Mouse (Mus musculus): ENCODE results near the gene D2hgdh. TPM values are rescaled to one million over a fixed set of nuclear protein-coding genes. Genes with fewer than 3 reads are reported as not detected.
"Not testable (repeated sequence)": the region's sequence is repeated elsewhere in the genome, so short reads cannot be mapped to it uniquely, and the experiment has no call there.

Gene D2hgdh
- polyA plus RNA-seq, 1 experiment from 2014 or later, result 11.9 TPM

DNA sequence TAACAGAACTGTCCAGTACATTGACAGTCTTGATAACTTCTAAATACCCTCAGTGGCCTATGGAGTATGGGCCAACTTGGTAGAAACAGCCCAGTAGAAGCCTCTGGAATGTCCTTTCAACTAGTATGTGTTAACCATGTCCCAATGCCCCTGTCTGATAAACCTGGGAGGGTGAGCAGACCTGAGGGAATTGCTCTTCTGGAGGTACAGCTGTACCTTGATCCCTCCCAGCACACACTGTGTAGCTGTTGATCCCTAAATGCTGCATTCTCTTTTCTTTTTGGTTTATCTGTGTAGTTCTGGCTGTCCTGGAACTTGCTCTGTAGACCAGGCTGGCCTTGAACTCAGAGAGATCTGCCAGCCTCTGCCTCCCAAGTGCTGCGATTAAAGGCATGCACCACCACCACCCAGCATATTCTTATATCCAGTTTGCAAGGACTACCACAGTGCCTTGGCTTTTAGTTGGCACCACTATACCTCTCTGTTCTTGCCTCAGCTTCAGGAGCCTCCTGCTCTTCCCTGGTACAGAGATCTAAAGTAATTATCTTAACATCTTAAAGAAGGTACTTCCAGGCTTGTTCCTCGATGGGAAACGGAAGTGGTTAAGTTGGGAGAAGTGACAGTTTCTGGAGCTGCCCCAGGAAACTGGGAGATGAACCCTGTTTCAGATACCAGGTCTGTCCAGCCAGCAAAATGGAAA is 763 bp upstream of the D2hgdh start:
- no peak overlapping the region for H3K27ac ChIP-seq (ENCODE audit: low read depth, low read length)
- no peaks in the 10 kb centered on the region for H3K27me3 ChIP-seq (ENCODE audit: control insufficient read depth, insufficient read depth, low read length)
- 87% methylated on average over 3 of the region's 3 CpGs for WGBS
- no peak overlapping the region for H3K4me2 ChIP-seq (replicated peaks; ENCODE audit: low read depth, low read length)
- H3K36me3 ChIP-seq (ENCODE audit: control insufficient read depth, insufficient read depth, low read length), result peaks cover 5% of the 10 kb centered on the region; the same call in 1 of the 2 replicates
- H3K9ac ChIP-seq (ENCODE audit: low read depth, low read length), result 0 out of 2 replicates have a peak overlapping the region, but pooled peaks have one; percentile 62
- no peak for ATAC-seq (ENCODE audit: low FRiP score)
- H3K4me3 ChIP-seq (ENCODE audit: low read depth, low read length), result no peak overlapping the region
- H3K9me3 ChIP-seq (ENCODE audit: control insufficient read depth, low read length), result no peaks in the 10 kb centered on the region
- H3K4me1 ChIP-seq (replicated peaks; ENCODE audit: control insufficient read depth, insufficient read depth, low read length), result no peaks in the 10 kb centered on the region; the same call in 1 of the 2 replicates
- DNase-seq (ENCODE audit: low spot score), result no peak

- no peaks in the 10 kb centered on the region; the same call in 1 of the 2 replicates for H3K4me1 ChIP-seq (replicated peaks; ENCODE audit: control insufficient read depth, insufficient read depth, low read length)
- H3K4me3 ChIP-seq (ENCODE audit: low read depth, low read length), result peak overlapping the region; percentile 42
- H3K36me3 ChIP-seq (ENCODE audit: control insufficient read depth, insufficient read depth, low read length), result no peaks in the 10 kb centered on the region
- no peaks in the 10 kb centered on the region for H3K9me3 ChIP-seq (ENCODE audit: control insufficient read depth, low read length)
- peak; percentile 96 for ATAC-seq (ENCODE audit: low FRiP score)
- H3K4me2 ChIP-seq (replicated peaks; ENCODE audit: low read depth, low read length), result peak overlapping the region; percentile 63
- peak; percentile 93 for DNase-seq (ENCODE audit: low spot score)
- H3K27me3 ChIP-seq (ENCODE audit: control insufficient read depth, insufficient read depth, low read length), result no peaks in the 10 kb centered on the region
- H3K27ac ChIP-seq (ENCODE audit: low read depth, low read length), result peak overlapping the region; percentile 87
- 1% methylated on average over 30 of the region's 30 CpGs for WGBS
- H3K9ac ChIP-seq (ENCODE audit: low read depth, low read length), result peak overlapping the region; percentile 62
Observed at GRCm38 (mm10) chr1:93825105-93825674, 481 bp downstream of the D2hgdh start.

DNA sequence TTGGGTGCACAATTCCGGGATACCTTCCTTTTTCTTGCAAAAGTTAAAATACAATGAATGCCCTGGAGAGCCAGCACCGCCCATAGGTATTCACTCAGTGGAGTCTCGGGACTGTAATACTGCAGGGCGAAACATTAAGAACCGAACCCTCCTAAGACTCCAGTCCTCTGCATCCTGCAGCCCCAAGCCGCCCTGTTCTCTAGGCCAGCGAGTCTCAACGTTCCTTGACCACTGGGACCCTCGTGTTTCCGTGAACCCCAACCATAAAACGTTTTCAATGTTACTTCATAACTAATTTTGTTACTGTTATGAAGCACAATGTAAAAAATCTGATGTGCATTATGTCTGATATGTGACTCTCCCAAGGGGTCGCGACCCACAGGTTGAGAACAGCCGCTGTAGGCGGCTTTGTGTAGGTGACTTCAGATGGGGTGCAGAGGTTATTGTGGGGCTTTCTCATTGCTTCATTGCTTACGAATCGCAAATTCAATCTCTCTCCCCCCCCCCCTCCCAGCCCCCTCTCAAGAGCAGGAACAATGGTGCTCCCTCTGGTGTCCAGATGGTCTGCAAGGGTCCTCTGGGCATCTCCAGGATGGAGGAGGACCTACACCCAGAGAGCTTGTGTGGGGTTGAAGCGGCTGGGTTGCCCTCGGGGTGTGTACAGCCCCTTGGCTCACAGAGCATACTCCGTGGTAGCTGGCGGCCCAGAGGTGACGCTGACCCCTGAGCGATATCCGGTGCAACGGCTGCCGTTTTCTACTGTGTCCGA is 1.2 kb downstream of the D2hgdh start:
- peak; percentile 42 for DNase-seq (ENCODE audit: low spot score)
- whole genome bisulfite sequencing, result 40% methylated on average over 27 of the region's 27 CpGs

GRCm38 (mm10) chr1:93826540-93826835 is 1.8 kb downstream of the D2hgdh start:
- Histone ChIP-seq H3K36me3 (ENCODE audit: control insufficient read depth, insufficient read depth, low read length) (no peaks in the 10 kb centered on the region), H3K4me1 (replicated peaks; ENCODE audit: control insufficient read depth, insufficient read depth, low read length) (no peaks in the 10 kb centered on the region; the same call in 1 of the 2 replicates), H3K9ac (ENCODE audit: low read depth, low read length) (no peak overlapping the region), H3K27me3 (ENCODE audit: control insufficient read depth, insufficient read depth, low read length) (no peaks in the 10 kb centered on the region), H3K4me2 (replicated peaks; ENCODE audit: low read depth, low read length) (no peak overlapping the region; the same call in 1 of the 2 replicates), H3K4me3 (ENCODE audit: low read depth, low read length) (no peak overlapping the region), H3K9me3 (ENCODE audit: control insufficient read depth, low read length) (no peaks in the 10 kb centered on the region), H3K27ac (ENCODE audit: low read depth, low read length) (no peak overlapping the region)
- DNase-seq (ENCODE audit: low spot score) (no peak), ATAC-seq (ENCODE audit: low FRiP score) (no peak)
- WGBS, result 96% methylated on average over 9 of the region's 9 CpGs

More for the DNA sequence above, 1.2 kb downstream of the D2hgdh start:
- peak overlapping the region; percentile 42 for H3K4me3 ChIP-seq (ENCODE audit: low read depth, low read length)
- H3K36me3 ChIP-seq (ENCODE audit: control insufficient read depth, insufficient read depth, low read length), result no peaks in the 10 kb centered on the region
- H3K27ac ChIP-seq (ENCODE audit: low read depth, low read length), result peak overlapping the region; percentile 87
- H3K27me3 ChIP-seq (ENCODE audit: control insufficient read depth, insufficient read depth, low read length), result no peaks in the 10 kb centered on the region
- H3K4me1 ChIP-seq (replicated peaks; ENCODE audit: control insufficient read depth, insufficient read depth, low read length), result no peaks in the 10 kb centered on the region; the same call in 1 of the 2 replicates
- ATAC-seq (ENCODE audit: low FRiP score), result peak; percentile 49
- H3K9ac ChIP-seq (ENCODE audit: low read depth, low read length), result peak overlapping the region; percentile 62
- H3K4me2 ChIP-seq (replicated peaks; ENCODE audit: low read depth, low read length), result peak overlapping the region; percentile 63
- H3K9me3 ChIP-seq (ENCODE audit: control insufficient read depth, low read length), result no peaks in the 10 kb centered on the region

DNA sequence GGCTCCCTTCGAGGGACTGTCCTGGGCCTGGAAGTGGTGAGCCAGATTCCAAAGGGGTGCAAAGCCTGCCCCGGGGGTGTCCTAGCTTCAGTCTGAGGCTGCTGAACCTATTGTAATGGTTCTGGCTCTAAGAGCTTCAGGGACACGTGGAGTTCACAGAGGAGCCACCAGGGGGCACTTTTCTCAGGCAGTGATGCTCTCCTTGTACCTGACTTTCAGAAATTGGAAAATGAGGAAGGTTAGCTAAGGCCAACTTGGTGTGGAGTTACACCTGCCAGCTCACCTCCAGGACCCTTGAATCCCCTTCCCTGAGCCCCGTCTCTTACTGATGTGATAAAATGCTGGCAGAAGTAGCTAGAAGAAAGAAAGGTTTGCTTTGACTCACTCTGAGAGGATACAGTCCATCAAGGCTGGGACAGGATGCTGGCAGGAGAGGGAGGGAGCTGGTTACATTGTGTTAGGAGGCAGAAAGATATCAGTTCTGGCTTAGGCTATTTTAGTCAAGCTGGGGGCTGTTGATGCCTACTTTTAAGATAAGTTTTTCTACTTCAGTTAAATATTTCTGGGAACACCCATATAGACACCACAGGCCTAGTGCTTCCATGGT is 8.1 kb downstream of the D2hgdh start:
- peak; percentile 26; the same call in 1 of the 2 replicates for ATAC-seq (ENCODE audit: low FRiP score)
- H3K27me3 ChIP-seq (ENCODE audit: control insufficient read depth, insufficient read depth, low read length); H3K36me3 ChIP-seq (ENCODE audit: control insufficient read depth, insufficient read depth, low read length); H3K9ac ChIP-seq (ENCODE audit: low read depth, low read length); H3K9me3 ChIP-seq (ENCODE audit: control insufficient read depth, low read length); H3K27ac ChIP-seq (ENCODE audit: low read depth, low read length); H3K4me2 ChIP-seq (replicated peaks; ENCODE audit: low read depth, low read length); H3K4me1 ChIP-seq (replicated peaks; ENCODE audit: control insufficient read depth, insufficient read depth, low read length); H3K4me3 ChIP-seq (ENCODE audit: low read depth, low read length): not testable (repeated sequence)
- DNase-seq (ENCODE audit: low spot score), result peak; percentile 3
- WGBS, result 94% methylated on average over 1 of the region's 4 CpGs

DNA sequence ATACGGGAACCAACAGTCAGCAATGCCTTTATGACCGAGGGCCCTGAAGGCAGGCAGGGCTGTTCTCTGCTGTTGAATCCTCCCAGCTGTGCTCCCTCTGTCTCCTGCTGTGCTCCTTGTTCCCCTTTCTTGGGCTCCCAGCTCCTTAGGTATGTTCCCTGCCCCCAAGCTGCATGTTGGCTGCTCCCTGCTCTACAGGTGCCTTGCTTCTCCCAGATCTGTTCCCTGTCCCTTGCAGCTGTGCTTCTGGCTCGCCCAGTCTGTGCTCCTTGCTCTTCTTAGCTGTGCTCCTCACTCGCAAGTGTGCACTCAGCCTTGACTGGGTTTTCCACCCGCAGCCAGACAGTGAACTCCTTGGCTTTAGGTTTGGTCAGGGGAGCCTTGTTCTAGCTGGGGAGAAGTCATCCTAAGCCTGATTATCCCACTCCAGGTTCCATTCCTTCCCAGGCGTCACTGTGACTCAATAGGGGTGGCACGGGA is 10.0 kb downstream of the D2hgdh start:
- Histone ChIP-seq H3K4me2 (replicated peaks; ENCODE audit: low read depth, low read length) (no peak overlapping the region), H3K36me3 (ENCODE audit: control insufficient read depth, insufficient read depth, low read length) (no peaks in the 10 kb centered on the region), H3K27me3 (ENCODE audit: control insufficient read depth, insufficient read depth, low read length) (no peaks in the 10 kb centered on the region), H3K9ac (ENCODE audit: low read depth, low read length) (no peak overlapping the region), H3K9me3 (ENCODE audit: control insufficient read depth, low read length) (no peaks in the 10 kb centered on the region), H3K4me3 (ENCODE audit: low read depth, low read length) (no peak overlapping the region), H3K27ac (ENCODE audit: low read depth, low read length) (no peak overlapping the region), H3K4me1 (replicated peaks; ENCODE audit: control insufficient read depth, insufficient read depth, low read length) (no peaks in the 10 kb centered on the region)
- no peak for ATAC-seq (ENCODE audit: low FRiP score)
- DNase-seq (ENCODE audit: low spot score), result no peak
- 85% methylated on average over 7 of the region's 7 CpGs for WGBS

DNA sequence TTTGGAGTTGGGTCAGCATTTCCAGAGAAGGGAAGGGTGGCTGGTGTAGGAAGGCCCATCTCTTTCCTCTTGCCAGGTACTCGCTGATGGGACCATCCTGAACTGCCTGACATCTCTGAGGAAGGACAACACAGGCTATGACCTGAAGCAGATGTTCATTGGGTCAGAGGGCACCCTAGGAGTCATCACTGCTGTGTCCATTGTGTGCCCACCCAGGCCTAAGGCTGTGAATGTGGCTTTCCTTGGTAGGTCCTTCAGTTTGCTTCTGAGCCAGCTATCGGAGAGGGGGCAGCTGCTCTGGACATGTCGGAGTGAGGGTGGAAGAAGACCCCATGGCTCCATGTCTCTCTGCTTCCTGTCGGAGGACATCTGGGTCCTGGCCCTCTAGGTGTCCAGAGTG is 10.5 kb downstream of the D2hgdh start:
- DNase-seq (ENCODE audit: low spot score) (no peak), ATAC-seq (ENCODE audit: low FRiP score) (peak; percentile 33; the same call in 1 of the 2 replicates)
- Histone ChIP-seq H3K4me3 (ENCODE audit: low read depth, low read length) (no peak overlapping the region), H3K27me3 (ENCODE audit: control insufficient read depth, insufficient read depth, low read length) (no peaks in the 10 kb centered on the region), H3K9me3 (ENCODE audit: control insufficient read depth, low read length) (no peaks in the 10 kb centered on the region), H3K36me3 (ENCODE audit: control insufficient read depth, insufficient read depth, low read length) (no peaks in the 10 kb centered on the region), H3K4me2 (replicated peaks; ENCODE audit: low read depth, low read length) (no peak overlapping the region), H3K4me1 (replicated peaks; ENCODE audit: control insufficient read depth, insufficient read depth, low read length) (no peaks in the 10 kb centered on the region), H3K9ac (ENCODE audit: low read depth, low read length) (no peak overlapping the region), H3K27ac (ENCODE audit: low read depth, low read length) (no peak overlapping the region)
- 94% methylated on average over 4 of the region's 4 CpGs for WGBS

- Histone ChIP-seq H3K4me1 (replicated peaks; ENCODE audit: control insufficient read depth, insufficient read depth, low read length) (no peaks in the 10 kb centered on the region), H3K27me3 (ENCODE audit: control insufficient read depth, insufficient read depth, low read length) (no peaks in the 10 kb centered on the region), H3K9me3 (ENCODE audit: control insufficient read depth, low read length) (no peaks in the 10 kb centered on the region), H3K4me3 (ENCODE audit: low read depth, low read length) (no peak overlapping the region), H3K4me2 (replicated peaks; ENCODE audit: low read depth, low read length) (no peak overlapping the region), H3K36me3 (ENCODE audit: control insufficient read depth, insufficient read depth, low read length) (no peaks in the 10 kb centered on the region), H3K9ac (ENCODE audit: low read depth, low read length) (no peak overlapping the region), H3K27ac (ENCODE audit: low read depth, low read length) (no peak overlapping the region)
- 90% methylated on average over 6 of the region's 6 CpGs for WGBS
- ATAC-seq (ENCODE audit: low FRiP score) (no peak), DNase-seq (ENCODE audit: low spot score) (no peak)
Observed at GRCm38 (mm10) chr1:93835876-93836531, 11.3 kb downstream of the D2hgdh start.

Data from hindbrain, embryonic 11.5 days (tissue).